Comparison of ENCODE assay signal across 14 mouse cellular contexts in genomic region chr13:60170898-60171715, GRCm38 (mm10). TPM values are rescaled to one million over a fixed set of nuclear protein-coding genes. Genes with fewer than 3 reads are reported as not detected.
A peak's percentile ranks its signal among the peaks of the same experiment; 100 is the strongest.
DNase-seq lines count a peak whose midpoint lies in the region; ATAC-seq and TF ChIP-seq lines count a peak whose summit lies in the region.
"Had no signal": no experiment of that assay in that cellular context is flagged by ENCODE, and none has a peak within 500 bp of the region (broad histone marks: within the 10 kb centered on the region; RNA-seq: fewer than 3 reads in every experiment).

No protein-coding gene starts in this region.

- peak; percentile 53 for ATAC-seq in midbrain, embryonic 11.5 days (ENCODE audit: low FRiP score)
- ATAC-seq in midbrain, postnatal 0 days (ENCODE audit: low FRiP score) = no peak
- no peak for ATAC-seq in limb, embryonic 12.5 days (ENCODE audit: insufficient number of reproducible peaks, insufficient read depth, low FRiP score, low TSS enrichment, low read depth)
- ATAC-seq in intestine, embryonic 16.5 days = no peak
- ATAC-seq: inflammation-experienced regulatory T-cells, adult 6 months had no signal

- WGBS in midbrain, embryonic 11.5 days = 33% methylated on average over 21 of the region's 21 CpGs
- WGBS in midbrain, postnatal 0 days = 29% methylated on average over 21 of the region's 21 CpGs
- 71% methylated on average over 21 of the region's 21 CpGs for WGBS in limb, embryonic 12.5 days
- 70% methylated on average over 21 of the region's 21 CpGs for WGBS in intestine, embryonic 16.5 days

- no peaks in the 10 kb centered on the region for H3K36me3 ChIP-seq in midbrain, embryonic 11.5 days (ENCODE audit: control insufficient read depth, insufficient read depth, low read length)
- no peaks in the 10 kb centered on the region for H3K36me3 ChIP-seq in midbrain, postnatal 0 days (ENCODE audit: insufficient read depth, low read length)
- H3K36me3 ChIP-seq in limb, embryonic 12.5 days = peaks cover 11% of the 10 kb centered on the region
- H3K36me3 ChIP-seq in intestine, embryonic 16.5 days (ENCODE audit: control insufficient read depth, insufficient read depth, low read length) = no peaks in the 10 kb centered on the region

- no peak overlapping the region for H3K4me3 ChIP-seq in midbrain, embryonic 11.5 days (ENCODE audit: low read depth, low read length)
- no peak overlapping the region for H3K4me3 ChIP-seq in midbrain, postnatal 0 days (ENCODE audit: low read depth, low read length)
- H3K4me3 ChIP-seq in limb, embryonic 12.5 days (replicated peaks) = no peak overlapping the region
- no peak overlapping the region for H3K4me3 ChIP-seq in intestine, embryonic 16.5 days (ENCODE audit: low read length)

- no peak for TF ChIP-seq CTCF in midbrain, postnatal 0 days (IDR thresholded peaks at IDR 0.05)

- H3K4me2 ChIP-seq in midbrain, embryonic 11.5 days = peak overlapping the region; percentile 26
- no peak overlapping the region for H3K4me2 ChIP-seq in midbrain, postnatal 0 days (ENCODE audit: low read depth, low read length, poor library complexity, severe bottlenecking)
- H3K4me2 ChIP-seq in limb, embryonic 12.5 days = no peak overlapping the region
- H3K4me2 ChIP-seq in intestine, embryonic 16.5 days (ENCODE audit: low read depth, low read length) = no peak overlapping the region

- H3K4me1 ChIP-seq in midbrain, embryonic 11.5 days (ENCODE audit: control insufficient read depth, insufficient read depth, low read length) = peaks cover 41% of the 10 kb centered on the region
- 0 out of 2 replicates have a peak, but pooled peaks cover 2% of the 10 kb centered on the region for H3K4me1 ChIP-seq in midbrain, postnatal 0 days (ENCODE audit: insufficient read depth, low read length)
- peaks cover 33% of the 10 kb centered on the region for H3K4me1 ChIP-seq in limb, embryonic 12.5 days (replicated peaks)
- no peaks in the 10 kb centered on the region for H3K4me1 ChIP-seq in intestine, embryonic 16.5 days (ENCODE audit: control insufficient read depth, insufficient read depth, low read length)

- no peak overlapping the region for H3K9ac ChIP-seq in midbrain, embryonic 11.5 days (ENCODE audit: low read length)
- H3K9ac ChIP-seq in midbrain, postnatal 0 days (replicated peaks; ENCODE audit: low read length, poor library complexity, severe bottlenecking) = no peak overlapping the region
- H3K9ac ChIP-seq in limb, embryonic 12.5 days (replicated peaks) = no peak overlapping the region
- H3K9ac ChIP-seq in intestine, embryonic 16.5 days (ENCODE audit: low read depth, low read length) = no peak overlapping the region
- H3K9ac ChIP-seq: liver, embryonic 14.5 days had no signal

- no peaks in the 10 kb centered on the region for H3K9me3 ChIP-seq in midbrain, embryonic 11.5 days (ENCODE audit: control insufficient read depth, low read length)
- no peaks in the 10 kb centered on the region for H3K9me3 ChIP-seq in midbrain, postnatal 0 days (ENCODE audit: low read length)
- H3K9me3 ChIP-seq in limb, embryonic 12.5 days = no peaks in the 10 kb centered on the region
- no peaks in the 10 kb centered on the region for H3K9me3 ChIP-seq in intestine, embryonic 16.5 days (ENCODE audit: control insufficient read depth, low read length)

- peak overlapping the region; percentile 57; the same call in 1 of the 2 replicates for H3K27ac ChIP-seq in midbrain, embryonic 11.5 days (ENCODE audit: low read depth, low read length)
- H3K27ac ChIP-seq in midbrain, postnatal 0 days (ENCODE audit: low read depth, low read length) = no peak overlapping the region
- H3K27ac ChIP-seq in limb, embryonic 12.5 days = peak overlapping the region; percentile 100; the same call in 1 of the 2 replicates
- no peak overlapping the region for H3K27ac ChIP-seq in intestine, embryonic 16.5 days (ENCODE audit: low read length)
- H3K27ac ChIP-seq: kidney, postnatal 0 days; liver, embryonic 14.5 days had no signal

- DNase-seq in midbrain, embryonic 11.5 days (ENCODE audit: low spot score, missing footprints) = peak; percentile 95
- no peak for DNase-seq in midbrain, postnatal 0 days (ENCODE audit: low spot score)
- peak; percentile 49 for DNase-seq in embryo, embryonic 9.5 days (ENCODE audit: extremely low spot score)
- no peak for DNase-seq in gastrocnemius, adult 8-10 months (ENCODE audit: low spot score in 2 of 2)
- DNase-seq in lung, postnatal 4 days = no peak
- DNase-seq: cerebellum, adult 2 months; lung, postnatal 10 days; right cerebral cortex, postnatal 14 days had no signal

- H3K27me3 ChIP-seq in midbrain, embryonic 11.5 days (ENCODE audit: control insufficient read depth, insufficient read depth, low read length) = peaks cover 27% of the 10 kb centered on the region
- peaks cover 4% of the 10 kb centered on the region; the same call in 1 of the 2 replicates for H3K27me3 ChIP-seq in midbrain, postnatal 0 days (ENCODE audit: insufficient read depth, low read length)
- H3K27me3 ChIP-seq in limb, embryonic 12.5 days = no peaks in the 10 kb centered on the region
- peaks cover 17% of the 10 kb centered on the region for H3K27me3 ChIP-seq in intestine, embryonic 16.5 days (replicated peaks; ENCODE audit: control insufficient read depth, insufficient read depth, low read length)

RNA-seq across cellular contexts. Expression of gene Gas1, which starts 6.1 kb away (rescaled TPM):
- 87.2 and 103 TPM in 2 replicates for polyA plus RNA-seq in midbrain, embryonic 11.5 days (2014; fragmentation: Nextera tagmentation; extraction: Ambion mirVana)
- 40.9 and 53.4 TPM in 2 replicates for total RNA-seq in midbrain, postnatal 0 days (2014; rRNA removed)
- 12.3 and 12.9 TPM in 2 replicates for polyA plus RNA-seq in midbrain, postnatal 0 days (2015; fragmentation: Nextera tagmentation; extraction: Ambion mirVana)
- 318 and 346 TPM in 2 replicates for polyA plus RNA-seq in limb, embryonic 12.5 days (2016; fragmentation: Nextera tagmentation; extraction: Ambion mirVana)
- 10 to 100 TPM in 2 of 4 experiments, 1 to 10 TPM in 2; 6.8 to 11.9 (median 10.3) TPM for total RNA-seq in gastrocnemius, adult 8-10 months (2022)
- polyA plus RNA-seq in intestine, embryonic 16.5 days (2015; fragmentation: Nextera tagmentation; extraction: Ambion mirVana) = 22.0 and 31.9 TPM in 2 replicates
- total RNA-seq: granulocyte monocyte progenitor cell, adult 5-6 weeks had no signal
- polyA plus RNA-seq: inflammation-experienced regulatory T-cells, adult 6 months had no signal

Comparison
In these comparisons a context has a peak if more than half of its experiments do, and no peak if none do; other contexts are left out.
1. DNase-seq: peak in midbrain, embryonic 11.5 days (single experiment) and embryo, embryonic 9.5 days (single experiment); none in midbrain, postnatal 0 days (single experiment), gastrocnemius, adult 8-10 months (0 of 2) and lung, postnatal 4 days (0 of 2).
2. H3K27ac ChIP-seq: peak in midbrain, embryonic 11.5 days (single experiment) and limb, embryonic 12.5 days (single experiment); none in midbrain, postnatal 0 days (single experiment) and intestine, embryonic 16.5 days (single experiment).